ENCODE assay signal across 9 mouse cellular contexts in genomic region chr12:54352963-54353606, GRCm38 (mm10).
DNase-seq lines count a peak whose midpoint lies in the region; ATAC-seq and TF ChIP-seq lines count a peak whose summit lies in the region.
"Had no signal": no experiment of that assay in that cellular context is flagged by ENCODE, and none has a peak within 500 bp of the region (broad histone marks: within the 10 kb centered on the region; RNA-seq: fewer than 3 reads in every experiment).

No protein-coding gene starts in this region.

- no peak overlapping the region for H3K9ac ChIP-seq in embryonic facial prominence, embryonic 14.5 days (ENCODE audit: low read depth, low read length)
- H3K9ac ChIP-seq in limb, embryonic 14.5 days (ENCODE audit: low read depth, low read length, severe bottlenecking): no peak overlapping the region
- peak overlapping the region; percentile 5; the same call in 1 of the 2 replicates for H3K9ac ChIP-seq in stomach, embryonic 16.5 days (ENCODE audit: low read length)
- H3K9ac ChIP-seq: limb, embryonic 15.5 days had no signal

- TF ChIP-seq POLR2A in limb, embryonic 14.5 days (IDR thresholded peaks at IDR 0.05; ENCODE audit: borderline replicate concordance, extremely low read depth, insufficient read depth, insufficient read length): no peak

- no peak overlapping the region for H3K4me2 ChIP-seq in embryonic facial prominence, embryonic 14.5 days (ENCODE audit: low read depth, low read length)
- H3K4me2 ChIP-seq in limb, embryonic 14.5 days (replicated peaks; ENCODE audit: low read depth, low read length, severe bottlenecking): no peak overlapping the region
- peak overlapping the region; percentile 38 for H3K4me2 ChIP-seq in stomach, embryonic 16.5 days (ENCODE audit: low read depth, low read length)
- H3K4me2 ChIP-seq: limb, embryonic 15.5 days had no signal

- no peak overlapping the region for H3K27ac ChIP-seq in embryonic facial prominence, embryonic 14.5 days (replicated peaks; ENCODE audit: low read depth, low read length)
- H3K27ac ChIP-seq in limb, embryonic 14.5 days (replicated peaks; ENCODE audit: low read depth, low read length): no peak overlapping the region
- H3K27ac ChIP-seq in stomach, embryonic 16.5 days (ENCODE audit: low read length): peak overlapping the region; percentile 53
- H3K27ac ChIP-seq: limb, embryonic 15.5 days had no signal

- WGBS in embryonic facial prominence, embryonic 14.5 days: 68% methylated on average over 10 of the region's 10 CpGs
- 86% methylated on average over 10 of the region's 10 CpGs for WGBS in limb, embryonic 14.5 days
- WGBS in stomach, embryonic 16.5 days: 50% methylated on average over 10 of the region's 10 CpGs

- no peaks in the 10 kb centered on the region for H3K27me3 ChIP-seq in embryonic facial prominence, embryonic 14.5 days (replicated peaks; ENCODE audit: control insufficient read depth, insufficient read depth, low read length)
- no peaks in the 10 kb centered on the region for H3K27me3 ChIP-seq in limb, embryonic 14.5 days (ENCODE audit: control insufficient read depth, insufficient read depth, low read length)
- no peaks in the 10 kb centered on the region for H3K27me3 ChIP-seq in stomach, embryonic 16.5 days (ENCODE audit: control insufficient read depth, insufficient read depth, low read length)
- H3K27me3 ChIP-seq: limb, embryonic 15.5 days had no signal

- H3K9me3 ChIP-seq in embryonic facial prominence, embryonic 14.5 days (ENCODE audit: control insufficient read depth, low read length): no peaks in the 10 kb centered on the region
- no peaks in the 10 kb centered on the region for H3K9me3 ChIP-seq in limb, embryonic 14.5 days (ENCODE audit: control insufficient read depth, low read length)
- no peaks in the 10 kb centered on the region for H3K9me3 ChIP-seq in stomach, embryonic 16.5 days (replicated peaks; ENCODE audit: control insufficient read depth, low read length)
- H3K9me3 ChIP-seq: limb, embryonic 15.5 days had no signal

- peaks cover 7% of the 10 kb centered on the region; the same call in 1 of the 2 replicates for H3K4me1 ChIP-seq in embryonic facial prominence, embryonic 14.5 days (ENCODE audit: control insufficient read depth, insufficient read depth, low read length)
- no peaks in the 10 kb centered on the region for H3K4me1 ChIP-seq in limb, embryonic 14.5 days (ENCODE audit: control insufficient read depth, insufficient read depth, low read length)
- peaks cover 26% of the 10 kb centered on the region for H3K4me1 ChIP-seq in stomach, embryonic 16.5 days (ENCODE audit: control insufficient read depth, insufficient read depth, low read length)

- DNase-seq in cerebellum, adult 9-10 months: peak; percentile 12
- peak; percentile 60 for DNase-seq in A20 (ENCODE audit: low read depth, low spot score)
- peak; percentile 54 for DNase-seq in embryonic facial prominence, embryonic 14.5 days (ENCODE audit: low spot score)
- peak; percentile 30 for DNase-seq in kidney, adult 18-20 months
- peak; percentile 34 for DNase-seq in limb, embryonic 14.5 days (ENCODE audit: low spot score)
- no peak for DNase-seq in gastrocnemius, postnatal 10 days

- H3K36me3 ChIP-seq in embryonic facial prominence, embryonic 14.5 days (ENCODE audit: control insufficient read depth, insufficient read depth, low read length): no peaks in the 10 kb centered on the region
- H3K36me3 ChIP-seq in limb, embryonic 14.5 days (ENCODE audit: control insufficient read depth, insufficient read depth, low read length): no peaks in the 10 kb centered on the region
- H3K36me3 ChIP-seq in stomach, embryonic 16.5 days (ENCODE audit: control insufficient read depth, insufficient read depth, low read length): no peaks in the 10 kb centered on the region
- H3K36me3 ChIP-seq: limb, embryonic 15.5 days had no signal

- no peak for ATAC-seq in cerebellum, adult (ENCODE audit: insufficient number of reproducible peaks, low FRiP score, low TSS enrichment)
- ATAC-seq in embryonic facial prominence, embryonic 14.5 days (ENCODE audit: low read depth): no peak
- ATAC-seq in limb, embryonic 14.5 days (ENCODE audit: low FRiP score, low read depth): no peak
- peak; percentile 47; the same call in 1 of the 2 replicates for ATAC-seq in stomach, embryonic 16.5 days (ENCODE audit: insufficient read depth, low FRiP score)

- no peak overlapping the region for H3K4me3 ChIP-seq in embryonic facial prominence, embryonic 14.5 days (ENCODE audit: low read depth, low read length)
- no peak overlapping the region for H3K4me3 ChIP-seq in limb, embryonic 14.5 days (replicated peaks; ENCODE audit: low read length)
- peak overlapping the region; percentile 25 for H3K4me3 ChIP-seq in stomach, embryonic 16.5 days (replicated peaks; ENCODE audit: low read length)
- H3K4me3 ChIP-seq: limb, embryonic 15.5 days had no signal
